Mouse (Mus musculus) neural tube, embryonic 14.5 days (tissue): Measurements from ENCODE around the gene Abcb8. TPM values are rescaled to one million over a fixed set of nuclear protein-coding genes. Genes with fewer than 3 reads are reported as not detected.
A peak's percentile ranks its signal among the peaks of the same experiment; 100 is the strongest.

Experiments used
- ATAC-seq: fragments of 200-750 bp; cut with Nextera tagmentation; 2 replicates; pipeline ENCODE4 v1.8.0; 2017; ENCODE audit warnings: low read depth, mild to moderate bottlenecking, moderate TSS enrichment, moderate library complexity
- H3K27ac ChIP-seq: fragments of 300-500 bp; sonication (generic); 2 replicates; pipeline ENCODE4 v1.5.1; 2014; ENCODE audit warnings: low read depth, mild to moderate bottlenecking, control low read depth, low read length, moderate library complexity, mixed read lengths
- H3K27me3 ChIP-seq: fragments of 300-500 bp; sonication (generic); 2 replicates; pipeline ENCODE4 v1.6.1; 2014; ENCODE audit warnings: low read length; ENCODE audit not compliant: control insufficient read depth, insufficient read depth
- H3K36me3 ChIP-seq: fragments of 300-500 bp; sonication (generic); 2 replicates; pipeline ENCODE4 v1.6.1; 2014; ENCODE audit warnings: low read length, mixed read lengths; ENCODE audit not compliant: control insufficient read depth, insufficient read depth
- H3K4me1 ChIP-seq: fragments of 300-500 bp; sonication (generic); 2 replicates; pipeline ENCODE4 v1.6.1; 2014; ENCODE audit warnings: low read length; ENCODE audit not compliant: control insufficient read depth, insufficient read depth
- H3K4me2 ChIP-seq: fragments of 300-500 bp; sonication (generic); 2 replicates; pipeline ENCODE4 v1.6.1; 2014; ENCODE audit warnings: mild to moderate bottlenecking, low read depth, low read length, control low read depth
- H3K4me3 ChIP-seq: fragments of 300-500 bp; sonication (generic); 2 replicates; pipeline ENCODE4 v1.5.1; 2014; ENCODE audit warnings: low read depth, low read length, control low read depth, mixed read lengths
- H3K9ac ChIP-seq: fragments of 300-500 bp; sonication (generic); replicated peaks from 2 replicates; pipeline ENCODE4 v1.6.1; 2014; ENCODE audit warnings: low read depth, mild to moderate bottlenecking, control low read depth, low read length, mixed read lengths
- H3K9me3 ChIP-seq: fragments of 300-500 bp; sonication (generic); 2 replicates; pipeline ENCODE4 v1.6.1; 2016; ENCODE audit warnings: low read length; ENCODE audit not compliant: control insufficient read depth
- whole genome bisulfite sequencing: fragments of 180-500 bp; shearing (Covaris S2); extraction: QIAGEN DNeasy Blood & Tissue Kit; methylation state at CpG from one replicate; pipeline ENCODE4 v1.1.7; 2014; 5-methylcytosine and 5-hydroxymethylcytosine counted together
- polyA plus RNA-seq: library from polyadenylated mRNA; unstranded; fragments of >200 nt; fragmentation: Nextera tagmentation; extraction: Ambion mirVana; gene quantifications from 2 replicates; pipeline ENCODE4 v1.2.1, GENCODE M21; 2014

Gene Abcb8
- polyA plus RNA-seq, 1 experiment from 2014 or later = 47.2 TPM

DNA sequence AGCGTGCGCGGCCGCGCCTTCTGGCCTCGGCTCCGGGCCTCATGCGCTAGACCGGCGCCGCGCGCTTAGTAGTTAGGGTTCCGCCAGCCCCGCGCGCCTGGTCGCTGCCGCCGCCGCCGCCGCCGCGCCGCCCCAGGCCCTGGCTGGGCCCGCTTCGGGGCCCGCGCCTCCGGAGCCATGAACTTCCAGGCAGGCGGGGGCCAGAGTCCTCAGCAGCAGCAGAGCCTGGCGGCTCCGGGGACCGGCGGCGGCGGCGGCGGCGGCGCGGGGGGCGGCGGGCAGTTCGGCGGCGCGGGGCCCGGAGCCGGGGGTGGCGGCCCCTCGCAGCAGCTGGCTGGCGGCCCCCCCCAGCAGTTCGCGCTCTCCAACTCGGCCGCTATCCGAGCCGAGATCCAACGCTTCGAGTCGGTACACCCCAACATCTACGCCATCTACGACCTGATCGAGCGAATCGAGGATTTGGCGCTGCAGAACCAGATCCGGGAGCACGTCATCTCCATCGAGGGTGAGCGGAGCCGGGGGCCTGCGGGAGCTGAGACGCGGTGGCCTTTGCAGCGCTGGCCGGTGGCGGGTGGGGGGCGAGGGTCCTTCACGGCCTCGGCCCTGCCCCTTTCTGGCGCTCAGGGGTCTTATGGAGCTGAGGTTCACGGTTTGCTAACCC is 58.7 kb downstream of the Abcb8 start, which contains the start of gene Agap3:
Gene Agap3, plus strand, starts transcription at position 148 of the 661 bp plus-strand sequence.
- Histone ChIP-seq H3K36me3 (no peaks in the 10 kb centered on the region), H3K4me1 (peaks cover 39% of the 10 kb centered on the region), H3K27me3 (no peaks in the 10 kb centered on the region; the same call in 1 of the 2 replicates), H3K4me2 (peak within 1 kb of the TSS; percentile 95), H3K9ac (peak within 1 kb of the TSS; percentile 96), H3K4me3 (peak within 1 kb of the TSS; percentile 91), H3K9me3 (no peaks in the 10 kb centered on the region), H3K27ac (peak within 1 kb of the TSS; percentile 96)
- ATAC-seq = peak; percentile 35
- WGBS = 0% methylated on average over 57 of the region's 85 CpGs

DNA sequence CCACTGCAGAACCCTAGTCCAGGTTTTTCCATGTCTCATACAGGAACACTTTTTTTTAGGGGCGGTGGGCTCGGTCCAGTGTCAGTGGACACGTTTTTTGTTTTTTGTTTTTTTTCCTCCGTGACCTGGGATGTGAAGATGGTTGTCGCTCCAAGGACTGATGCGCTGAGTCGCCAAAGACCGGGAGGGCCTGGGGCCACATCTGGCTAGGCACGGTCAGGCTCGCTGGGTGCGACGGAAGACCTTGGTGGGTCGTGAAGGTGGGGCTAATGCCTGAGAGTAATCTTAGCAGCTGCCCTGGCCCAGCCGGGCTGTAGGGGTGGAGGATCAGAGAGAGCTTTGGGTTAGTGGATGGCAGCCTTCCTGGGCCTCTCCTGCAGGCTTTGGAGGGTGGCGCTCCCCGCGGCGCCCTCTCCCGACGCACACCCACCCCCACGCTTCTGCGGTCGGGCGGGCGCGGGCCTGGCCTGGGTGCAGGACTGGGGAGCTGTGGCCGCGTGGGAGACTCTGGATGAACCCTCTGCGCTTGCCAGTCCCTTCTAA is 59.3 kb downstream of the Abcb8 start:
- ATAC-seq = peak; percentile 15; the same call in 1 of the 2 replicates
- Histone ChIP-seq H3K4me2 (peak overlapping the region; percentile 95), H3K27ac (peak overlapping the region; percentile 96), H3K4me3 (peak overlapping the region; percentile 91), H3K4me1 (peaks cover 39% of the 10 kb centered on the region), H3K9me3 (no peaks in the 10 kb centered on the region), H3K9ac (peak overlapping the region; percentile 96), H3K27me3 (no peaks in the 10 kb centered on the region; the same call in 1 of the 2 replicates), H3K36me3 (no peaks in the 10 kb centered on the region)
- WGBS = under 1% methylated on average over 29 of the region's 29 CpGs

DNA sequence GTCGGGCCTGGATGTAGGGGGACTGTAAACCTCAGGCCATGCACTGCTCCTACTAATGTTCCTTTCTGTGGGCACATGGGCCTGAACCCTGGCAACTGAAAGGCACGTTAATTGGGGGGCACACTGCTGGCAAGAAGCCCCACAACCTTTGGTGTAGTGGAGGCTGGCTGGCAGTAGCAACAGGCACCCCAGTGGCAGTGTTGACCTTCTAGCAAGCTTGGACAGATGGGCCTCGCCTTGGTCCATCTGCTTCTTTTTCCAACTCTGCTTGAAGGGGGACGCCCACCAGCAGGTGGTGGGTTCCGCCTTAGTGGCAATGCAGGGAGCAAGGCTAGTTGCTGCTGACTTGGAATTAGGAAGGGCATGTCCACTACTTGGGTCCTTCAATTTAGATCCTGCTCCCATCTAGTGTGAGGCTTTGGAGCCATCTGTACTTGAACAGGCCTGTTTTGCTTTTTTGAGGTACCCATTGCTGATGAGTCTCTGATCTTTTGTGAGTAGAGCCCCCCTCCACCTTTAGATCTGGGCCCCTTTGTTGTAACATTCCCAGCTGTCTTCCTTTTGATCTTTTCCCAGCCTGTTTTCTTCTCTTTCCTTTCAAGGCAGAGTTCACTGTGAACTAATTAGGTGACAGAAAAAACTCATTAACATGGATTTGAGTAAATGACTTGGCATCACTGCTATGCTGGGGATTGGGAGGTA is 60.0 kb downstream of the Abcb8 start:
- 0 out of 2 replicates have a peak, but pooled peaks have one; percentile 0 for ATAC-seq
- WGBS = under 1% methylated on average over 5 of the region's 5 CpGs
- Histone ChIP-seq H3K9ac (peak overlapping the region; percentile 96), H3K27me3 (no peaks in the 10 kb centered on the region; the same call in 1 of the 2 replicates), H3K27ac (peak overlapping the region; percentile 96), H3K4me1 (peaks cover 36% of the 10 kb centered on the region), H3K4me3 (peak overlapping the region; percentile 91), H3K9me3 (no peaks in the 10 kb centered on the region), H3K4me2 (peak overlapping the region; percentile 95), H3K36me3 (no peaks in the 10 kb centered on the region)

DNA sequence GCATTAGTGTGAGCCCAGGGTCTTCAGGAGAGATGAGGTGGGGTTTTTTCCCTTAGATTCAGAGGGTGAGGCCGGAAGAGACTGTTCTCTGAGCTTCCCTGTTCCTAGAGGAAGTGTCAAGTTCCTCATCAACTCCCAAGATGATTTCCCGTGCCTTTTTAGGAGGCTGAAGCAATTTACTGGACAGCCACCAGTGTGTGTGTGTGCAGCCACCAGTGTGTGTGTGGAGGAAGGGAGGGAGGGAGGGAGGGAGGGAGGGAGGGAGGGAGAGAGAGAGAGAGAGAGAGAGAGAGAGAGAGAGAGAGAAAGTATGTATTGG is 60.5 kb downstream of the Abcb8 start:
- ATAC-seq = no peak
- Histone ChIP-seq H3K36me3 (no peaks in the 10 kb centered on the region), H3K4me2 (peak overlapping the region; percentile 95), H3K27me3 (no peaks in the 10 kb centered on the region; the same call in 1 of the 2 replicates), H3K4me3 (peak overlapping the region; percentile 91), H3K9ac (0 out of 2 replicates have a peak overlapping the region, but pooled peaks have one; percentile 37), H3K9me3 (no peaks in the 10 kb centered on the region), H3K27ac (0 out of 2 replicates have a peak overlapping the region, but pooled peaks have one; percentile 16), H3K4me1 (peaks cover 36% of the 10 kb centered on the region)
- WGBS = 18% methylated on average over 2 of the region's 2 CpGs

DNA sequence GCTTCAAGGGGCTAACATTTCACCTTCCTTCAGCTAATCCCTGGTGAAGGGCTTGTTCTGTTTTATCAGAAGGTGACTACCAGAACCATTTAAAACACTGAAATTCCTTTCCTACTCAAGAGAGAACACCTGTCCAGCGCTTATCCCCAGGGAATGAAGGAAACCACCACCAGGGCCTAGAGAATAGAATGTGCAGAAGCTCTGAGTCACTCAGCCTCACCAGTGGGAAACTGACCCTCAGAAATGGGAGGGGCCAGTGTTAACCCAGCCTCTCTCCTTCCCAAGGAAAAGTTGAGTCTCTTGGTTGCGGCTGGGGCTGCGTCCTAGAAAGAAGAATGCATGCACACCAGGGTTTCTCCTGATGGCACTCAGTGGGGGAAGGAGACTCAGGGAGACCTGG is 61.6 kb downstream of the Abcb8 start:
- H3K27ac ChIP-seq = no peak overlapping the region
- peak overlapping the region; percentile 25 for H3K9ac ChIP-seq

DNA sequence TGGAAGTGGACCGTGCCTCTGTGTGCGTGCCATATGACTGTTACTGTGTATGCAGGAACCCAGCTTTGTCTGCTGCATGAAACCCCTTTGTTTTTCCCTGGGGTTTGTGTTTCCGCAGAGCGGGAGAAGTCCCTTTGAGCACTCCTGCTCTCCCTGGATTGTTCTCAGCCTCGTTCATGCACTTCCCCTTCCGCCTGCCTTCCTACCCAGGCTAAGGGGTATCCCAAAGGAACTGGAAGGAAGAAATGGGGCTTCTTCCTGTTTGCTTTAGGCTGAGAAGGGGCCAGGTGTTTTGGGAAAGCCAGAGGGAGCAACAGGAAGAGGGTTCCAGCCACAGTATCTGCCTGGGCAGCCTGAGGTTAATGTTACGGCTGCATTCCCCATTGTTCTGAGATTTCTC is 62.1 kb downstream of the Abcb8 start:
- Histone ChIP-seq H3K4me3 (no peak overlapping the region), H3K27me3 (no peaks in the 10 kb centered on the region; the same call in 1 of the 2 replicates), H3K9ac (peak overlapping the region; percentile 25; the same call in 1 of the 2 replicates), H3K27ac (no peak overlapping the region), H3K4me1 (peaks cover 36% of the 10 kb centered on the region), H3K4me2 (peak overlapping the region; percentile 95; the same call in 1 of the 2 replicates), H3K36me3 (no peaks in the 10 kb centered on the region), H3K9me3 (no peaks in the 10 kb centered on the region)
- ATAC-seq = no peak
- 46% methylated on average over 7 of the region's 7 CpGs for WGBS

More for the DNA sequence above, 61.6 kb downstream of the Abcb8 start:
- no peak for ATAC-seq
- peaks cover 36% of the 10 kb centered on the region for H3K4me1 ChIP-seq
- H3K4me3 ChIP-seq = 0 out of 2 replicates have a peak overlapping the region, but pooled peaks have one; percentile 1
- H3K36me3 ChIP-seq = no peaks in the 10 kb centered on the region
- peak overlapping the region; percentile 95 for H3K4me2 ChIP-seq
- no peaks in the 10 kb centered on the region for H3K9me3 ChIP-seq
- WGBS = 53% methylated on average over 3 of the region's 3 CpGs
- no peaks in the 10 kb centered on the region; the same call in 1 of the 2 replicates for H3K27me3 ChIP-seq

Other genes starting within 250 kb of the Abcb8 start
- gene Nupl2, start 228.7 kb upstream of the Abcb8 start, polyA plus RNA-seq = 16.7 and 17.1 TPM in 2 replicates
- gene Kcnh2, start 42.1 kb upstream of the Abcb8 start, polyA plus RNA-seq = 13.6 and 17.0 TPM in 2 replicates
- gene Nos3, start 28.9 kb upstream of the Abcb8 start, polyA plus RNA-seq = 4.2 and 9.6 TPM in 2 replicates
- gene Atg9b, start 1.5 kb upstream of the Abcb8 start, polyA plus RNA-seq = 2.0 and 2.2 TPM in 2 replicates
- 0.58 and 3.0 TPM in 2 replicates for gene Asic3, start 19.7 kb downstream of the Abcb8 start, polyA plus RNA-seq
- gene Cdk5, start 29.9 kb downstream of the Abcb8 start, polyA plus RNA-seq = 119 and 126 TPM in 2 replicates
- 11.2 and 13.8 TPM in 2 replicates for gene Slc4a2, start 30.2 kb downstream of the Abcb8 start, polyA plus RNA-seq
- 93.2 and 97.7 TPM in 2 replicates for gene Fastk, start 51.6 kb downstream of the Abcb8 start, polyA plus RNA-seq
- 63.9 and 68.0 TPM in 2 replicates for gene Tmub1, start 54.2 kb downstream of the Abcb8 start, polyA plus RNA-seq
- 59.3 and 63.6 TPM in 2 replicates for gene Agap3, start 58.5 kb downstream of the Abcb8 start, polyA plus RNA-seq
- gene Gbx1, start 133.5 kb downstream of the Abcb8 start, polyA plus RNA-seq = 3.5 and 5.8 TPM in 2 replicates
- 0.17 and 0.45 TPM in 2 replicates for gene Asb10, start 147.3 kb downstream of the Abcb8 start, polyA plus RNA-seq
- 0.14 and 0.16 TPM in 2 replicates for gene 4931409K22Rik, start 163.1 kb downstream of the Abcb8 start, polyA plus RNA-seq
- 80.3 and 89.8 TPM in 2 replicates for gene Abcf2, start 183.8 kb downstream of the Abcb8 start, polyA plus RNA-seq
- 13.3 and 13.6 TPM in 2 replicates for gene Chpf2, start 193.1 kb downstream of the Abcb8 start, polyA plus RNA-seq
- 139 and 179 TPM in 2 replicates for gene Smarcd3, start 230.7 kb downstream of the Abcb8 start, polyA plus RNA-seq